12 mouse cellular contexts compared by ENCODE assay signal in genomic region chr13:84284764-84285558, GRCm38 (mm10).
DNase-seq lines count a peak whose midpoint lies in the region; ATAC-seq and TF ChIP-seq lines count a peak whose summit lies in the region.
"Had no signal": no experiment of that assay in that cellular context is flagged by ENCODE, and none has a peak within 500 bp of the region (broad histone marks: within the 10 kb centered on the region; RNA-seq: fewer than 3 reads in every experiment).

No protein-coding gene starts in this region.

- no peak for TF ChIP-seq EP300 in liver, postnatal 0 days (IDR thresholded peaks at IDR 0.05; ENCODE audit: low read depth)

- no peak for TF ChIP-seq CTCF in liver, postnatal 0 days (IDR thresholded peaks at IDR 0.05; ENCODE audit: low read depth)

- peaks cover 0 to 2% of the 10 kb centered on the region in 2 experiments; a peak in 2 of 4 replicates for H3K4me1 ChIP-seq in ES-E14 (ENCODE audit: control insufficient read depth in 2 of 2, insufficient read depth in 2 of 2, low read length in 2 of 2, poor library complexity in 1 of 2)
- H3K4me1 ChIP-seq in forebrain, embryonic 16.5 days (replicated peaks; ENCODE audit: control insufficient read depth, insufficient read depth, low read length): peaks cover 10% of the 10 kb centered on the region; the same call in 1 of the 2 replicates
- H3K4me1 ChIP-seq in midbrain, embryonic 14.5 days (ENCODE audit: control insufficient read depth, insufficient read depth, low read length): 0 out of 2 replicates have a peak, but pooled peaks cover 11% of the 10 kb centered on the region
- H3K4me1 ChIP-seq in liver, postnatal 0 days (ENCODE audit: insufficient read depth): no peaks in the 10 kb centered on the region
- H3K4me1 ChIP-seq in kidney, embryonic 15.5 days: no peaks in the 10 kb centered on the region

- H3K4me3 ChIP-seq in ES-E14 (ENCODE audit: insufficient read depth in 1 of 2, low read depth in 1 of 2, low read length in 2 of 2, poor library complexity in 1 of 2, severe bottlenecking in 1 of 2): no peak overlapping the region
- no peak overlapping the region for H3K4me3 ChIP-seq in forebrain, embryonic 16.5 days (replicated peaks; ENCODE audit: low read length)
- no peak overlapping the region; the same call in 1 of the 2 replicates for H3K4me3 ChIP-seq in midbrain, embryonic 14.5 days (replicated peaks; ENCODE audit: low read depth, low read length)
- H3K4me3 ChIP-seq in liver, postnatal 0 days (ENCODE audit: low read depth, low read length): no peak overlapping the region
- no peak overlapping the region for H3K4me3 ChIP-seq in kidney, embryonic 15.5 days (replicated peaks)

- H3K27me3 ChIP-seq in forebrain, embryonic 16.5 days (replicated peaks; ENCODE audit: control insufficient read depth, insufficient read depth, low read length): no peaks in the 10 kb centered on the region
- H3K27me3 ChIP-seq in midbrain, embryonic 14.5 days (ENCODE audit: control insufficient read depth, insufficient read depth, low read length): no peaks in the 10 kb centered on the region
- H3K27me3 ChIP-seq in liver, postnatal 0 days (ENCODE audit: insufficient read depth, low read length): no peaks in the 10 kb centered on the region
- H3K27me3 ChIP-seq in kidney, embryonic 15.5 days: no peaks in the 10 kb centered on the region

- WGBS in forebrain, embryonic 16.5 days: 6% methylated on average over 7 of the region's 7 CpGs
- 5% methylated on average over 7 of the region's 7 CpGs for WGBS in midbrain, embryonic 14.5 days
- WGBS in liver, postnatal 0 days (ENCODE audit: insufficient replicate concordance): 63% methylated on average over 7 of the region's 7 CpGs
- 49% methylated on average over 7 of the region's 7 CpGs for WGBS in kidney, embryonic 15.5 days

- in situ Hi-C loops in ES-E14 (cut with MboI; ENCODE audit: low sequenced_read_pairs in 2 of 2, unreplicated experiment in 2 of 2): no loop called here

- H3K4me2 ChIP-seq in forebrain, embryonic 16.5 days (ENCODE audit: low read length): peak overlapping the region; percentile 30
- H3K4me2 ChIP-seq in midbrain, embryonic 14.5 days (ENCODE audit: low read length): peak overlapping the region; percentile 40
- H3K4me2 ChIP-seq in liver, postnatal 0 days (ENCODE audit: low read depth, low read length): no peak overlapping the region
- H3K4me2 ChIP-seq in kidney, embryonic 15.5 days: no peak overlapping the region

- H3K9me3 ChIP-seq in ES-E14 (ENCODE audit: control insufficient read depth, insufficient read depth, low read depth, low read length): no peaks in the 10 kb centered on the region
- peaks cover 3% of the 10 kb centered on the region for H3K9me3 ChIP-seq in forebrain, embryonic 16.5 days (ENCODE audit: control insufficient read depth, low read length)
- no peaks in the 10 kb centered on the region for H3K9me3 ChIP-seq in midbrain, embryonic 14.5 days (ENCODE audit: control insufficient read depth, low read length)
- no peaks in the 10 kb centered on the region for H3K9me3 ChIP-seq in liver, postnatal 0 days (ENCODE audit: low read length)
- H3K9me3 ChIP-seq in kidney, embryonic 15.5 days (replicated peaks): no peaks in the 10 kb centered on the region
- H3K9me3 ChIP-seq: G1E had no signal

- peak; percentile 98 for ATAC-seq in forebrain, embryonic 16.5 days
- ATAC-seq in midbrain, embryonic 14.5 days (ENCODE audit: low FRiP score, low TSS enrichment): peak; percentile 95
- no peak for ATAC-seq in liver, postnatal 0 days
- no peak for ATAC-seq in kidney, embryonic 15.5 days (replicated peaks; ENCODE audit: low FRiP score)
- no peak for ATAC-seq in inflammation-experienced regulatory T-cells, adult 6 months

- H3K27ac ChIP-seq in ES-E14 (ENCODE audit: insufficient read depth, low read depth, low read length, poor library complexity, severe bottlenecking): peak overlapping the region; percentile 31; the same call in 1 of the 2 replicates
- H3K27ac ChIP-seq in forebrain, embryonic 16.5 days (ENCODE audit: low read length): peak overlapping the region; percentile 81
- H3K27ac ChIP-seq in midbrain, embryonic 14.5 days (replicated peaks; ENCODE audit: low read depth, low read length): peak overlapping the region; percentile 84
- no peak overlapping the region for H3K27ac ChIP-seq in liver, postnatal 0 days (ENCODE audit: low read depth)
- no peak overlapping the region for H3K27ac ChIP-seq in kidney, embryonic 15.5 days

- no peaks in the 10 kb centered on the region for H3K36me3 ChIP-seq in ES-E14 (ENCODE audit: control insufficient read depth, insufficient read depth, low read length, poor library complexity, severe bottlenecking)
- no peaks in the 10 kb centered on the region for H3K36me3 ChIP-seq in forebrain, embryonic 16.5 days (ENCODE audit: control insufficient read depth, insufficient read depth)
- peaks cover 12% of the 10 kb centered on the region for H3K36me3 ChIP-seq in midbrain, embryonic 14.5 days (ENCODE audit: control insufficient read depth, insufficient read depth, low read length)
- H3K36me3 ChIP-seq in liver, postnatal 0 days (replicated peaks; ENCODE audit: insufficient read depth, low read length): peaks cover 3% of the 10 kb centered on the region
- H3K36me3 ChIP-seq in kidney, embryonic 15.5 days: peaks cover 25% of the 10 kb centered on the region

- H3K9ac ChIP-seq in ES-E14 (ENCODE audit: insufficient read depth, low read depth, low read length, poor library complexity, severe bottlenecking): no peak overlapping the region
- no peak overlapping the region; the same call in 1 of the 2 replicates for H3K9ac ChIP-seq in forebrain, embryonic 16.5 days (replicated peaks; ENCODE audit: low read depth, low read length)
- H3K9ac ChIP-seq in midbrain, embryonic 14.5 days (replicated peaks; ENCODE audit: low read length): 0 out of 2 replicates have a peak overlapping the region, but pooled peaks have one; percentile 20
- no peak overlapping the region for H3K9ac ChIP-seq in liver, postnatal 0 days (replicated peaks)
- H3K9ac ChIP-seq in kidney, embryonic 15.5 days: no peak overlapping the region

- peak; percentile 17 for DNase-seq in ES-E14 (ENCODE audit: low read depth, low spot score)
- DNase-seq in brain, embryonic 18.5 days (ENCODE audit: low read depth, low spot score): peak; percentile 30
- DNase-seq in midbrain, embryonic 14.5 days: peak; percentile 81
- no peak for DNase-seq in liver, postnatal 0 days
- DNase-seq: adrenal gland, postnatal 14 days; kidney, postnatal 14 days; lung, postnatal 14 days; right cerebral cortex, postnatal 4 days had no signal

TF ChIP-seq in ES-E14, 5 proteins besides CTCF, POLR2A, EP300 and RAD21:
- TF ChIP-seq ZNF384 (IDR thresholded peaks at IDR 0.05; ENCODE audit: low read depth, low read length): peak; percentile 84
- no peak for TF ChIP-seq ZC3H11A (IDR thresholded peaks at IDR 0.05; ENCODE audit: borderline replicate concordance, low read depth, low read length)

Comparison
In these comparisons a context has a peak if more than half of its experiments do, and no peak if none do; other contexts are left out.
1. H3K27ac ChIP-seq: peak in ES-E14 (single experiment), forebrain, embryonic 16.5 days (single experiment) and midbrain, embryonic 14.5 days (single experiment); none in liver, postnatal 0 days (single experiment) and kidney, embryonic 15.5 days (single experiment).
2. ATAC-seq: peak in forebrain, embryonic 16.5 days (single experiment) and midbrain, embryonic 14.5 days (single experiment); none in liver, postnatal 0 days (single experiment), kidney, embryonic 15.5 days (single experiment) and inflammation-experienced regulatory T-cells, adult 6 months (single experiment).
3. H3K4me2 ChIP-seq: peak in forebrain, embryonic 16.5 days (single experiment) and midbrain, embryonic 14.5 days (single experiment); none in liver, postnatal 0 days (single experiment) and kidney, embryonic 15.5 days (single experiment).